8 mouse cellular contexts compared by ENCODE assay signal in genomic region chr17:56162231-56162774, GRCm38 (mm10). TPM values are rescaled to one million over a fixed set of nuclear protein-coding genes. Genes with fewer than 3 reads are reported as not detected.
A peak's percentile ranks its signal among the peaks of the same experiment; 100 is the strongest.
DNase-seq lines count a peak whose midpoint lies in the region; ATAC-seq lines count a peak whose summit lies in the region.

Tnfaip8l1 (plus strand) TSS chr17:56162477.

- H3K9ac ChIP-seq in hindbrain, embryonic 12.5 days: peak within 1 kb of the TSS; percentile 46

- H3K4me2 ChIP-seq in hindbrain, embryonic 12.5 days (replicated peaks): peak within 1 kb of the TSS; percentile 53

- WGBS in hindbrain, embryonic 12.5 days: under 1% methylated on average over 30 of the region's 30 CpGs

- no peak within 1 kb of the TSS for H3K27ac ChIP-seq in hindbrain, embryonic 12.5 days

- H3K36me3 ChIP-seq in hindbrain, embryonic 12.5 days: no peaks in the 10 kb centered on the region

- H3K4me1 ChIP-seq in hindbrain, embryonic 12.5 days: peaks cover 19% of the 10 kb centered on the region

- H3K9me3 ChIP-seq in hindbrain, embryonic 12.5 days (replicated peaks): no peaks in the 10 kb centered on the region

- peaks cover 30% of the 10 kb centered on the region for H3K27me3 ChIP-seq in hindbrain, embryonic 12.5 days

- H3K4me3 ChIP-seq in hindbrain, embryonic 12.5 days: peak within 1 kb of the TSS; percentile 32

- DNase-seq in NIH3T3 (ENCODE audit: low read depth): peak; percentile 97
- peak; percentile 96 to 97 for DNase-seq in cerebellum, postnatal 10 days
- DNase-seq in frontal cortex, postnatal 10 days (ENCODE audit: low spot score in 2 of 2): peak; percentile 92 to 93
- peak; percentile 89 to 96 for DNase-seq in layer of hippocampus, postnatal 14 days (ENCODE audit: low spot score in 2 of 2)
- DNase-seq in lung, postnatal 14 days: peak; percentile 97
- peak; percentile 56 for DNase-seq in retina, adult 2 months (ENCODE audit: low read depth, low spot score)
- DNase-seq in thymus, postnatal 36 days: peak; percentile 92 to 94

- ATAC-seq in hindbrain, embryonic 12.5 days (ENCODE audit: low FRiP score): peak; percentile 96

RNA-seq across cellular contexts. Expression of gene Tnfaip8l1, which starts in this region (rescaled TPM):
- polyA plus RNA-seq in hindbrain, embryonic 12.5 days (2016; fragmentation: Nextera tagmentation; extraction: Ambion mirVana): 8.4 and 8.9 TPM in 2 replicates
- total RNA-seq in layer of hippocampus, postnatal 14 days (2021): 1 to 10 TPM; 6.2 to 6.6 TPM
